Mouse (Mus musculus): ENCODE data around the gene Dmkn.
"Not testable (repeated sequence)": the region's sequence is repeated elsewhere in the genome, so short reads cannot be mapped to it uniquely, and the experiment has no call there.

The Dmkn gene

GRCm38 (mm10) chr7:30820854-30821445, 57.4 kb downstream of the Dmkn start:
- no peak for DNase-seq

DNA sequence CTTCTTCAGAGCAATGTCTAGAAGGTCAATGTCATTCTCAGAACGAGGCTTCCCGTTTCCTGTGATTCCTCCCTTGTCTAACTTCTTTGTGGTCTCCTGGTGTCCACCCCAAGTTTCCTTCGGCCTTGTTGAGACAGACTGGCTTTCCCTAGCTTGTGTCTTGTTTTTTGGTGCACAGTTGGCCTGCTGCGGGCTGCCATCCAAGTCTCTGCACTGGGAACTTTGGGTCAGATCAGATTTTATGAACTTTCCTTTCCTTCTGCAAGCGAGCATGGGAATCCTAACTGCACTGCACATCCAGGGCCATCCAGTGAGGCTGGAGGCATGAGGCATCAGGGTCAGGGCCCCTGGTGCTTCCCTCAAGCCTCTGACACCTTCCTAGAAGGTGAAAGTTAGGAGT, 58.0 kb downstream of the Dmkn start:
- no peak for DNase-seq

DNA sequence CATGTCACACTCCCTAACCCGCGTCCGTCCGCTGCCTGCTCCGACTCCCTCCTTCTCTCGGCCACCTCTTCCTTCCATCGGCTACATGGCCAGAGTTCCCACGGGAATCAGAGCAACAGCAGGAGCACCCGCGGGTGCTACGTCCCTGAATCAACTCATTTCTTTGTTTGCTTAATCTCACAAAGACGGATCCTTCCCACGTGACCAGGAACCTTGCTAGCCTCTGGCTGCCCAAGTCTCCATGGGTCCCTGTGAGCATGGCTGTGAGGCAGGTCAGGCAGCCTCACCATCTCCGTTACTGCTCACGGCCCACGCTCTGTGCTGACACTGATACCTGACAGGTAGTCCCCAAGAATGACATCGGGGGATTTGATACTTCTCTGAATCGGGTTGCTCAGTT, 60.1 kb downstream of the Dmkn start, which contains the start of gene Ffar2:
Ffar2 (minus strand) TSS at position 101 of the 400 bp plus-strand sequence.
- DNase-seq: no peak

DNA sequence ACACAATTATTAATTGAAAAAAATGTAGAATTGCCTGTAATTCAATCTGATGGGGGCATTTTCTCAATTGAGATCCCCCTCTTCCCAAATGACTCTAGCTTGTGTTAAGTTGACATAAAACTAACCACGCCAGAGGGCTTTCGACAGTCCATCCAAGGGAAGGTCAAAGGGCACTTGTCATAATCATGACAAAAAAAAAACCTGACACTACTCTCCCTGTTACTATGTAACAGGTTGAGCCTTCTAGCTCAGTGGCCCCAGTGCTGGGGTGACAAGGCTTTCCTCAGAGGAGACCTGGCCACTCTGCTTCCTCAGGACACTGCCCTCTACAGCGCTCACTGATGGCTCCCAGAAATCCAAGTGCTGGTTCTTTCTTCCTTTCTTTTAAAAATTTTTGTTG, 60.8 kb downstream of the Dmkn start:
- DNase-seq: no peak

- no peak for DNase-seq
Measured at GRCm38 (mm10) chr7:30826660-30827059, 63.1 kb downstream of the Dmkn start.

DNA sequence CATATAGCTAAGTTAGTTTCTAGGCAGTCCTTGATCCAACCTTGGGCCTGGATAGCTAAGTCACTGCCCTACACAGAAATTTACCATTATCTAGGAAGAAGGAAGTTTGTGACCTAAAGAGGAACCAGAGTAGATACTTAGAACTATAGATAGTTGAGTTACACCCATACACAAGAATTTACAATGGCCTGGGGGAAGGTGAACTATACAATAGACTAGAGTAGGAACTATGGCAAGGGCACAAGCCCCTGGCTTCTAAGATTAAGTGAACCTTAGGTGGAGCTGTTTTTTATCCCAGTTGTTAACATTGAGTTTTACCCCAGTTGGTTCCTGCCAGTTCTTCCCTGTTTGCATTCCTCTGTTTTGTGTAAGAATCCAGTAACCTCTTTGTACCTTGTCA, 65.3 kb downstream of the Dmkn start:
- not testable (repeated sequence) for DNase-seq

DNA sequence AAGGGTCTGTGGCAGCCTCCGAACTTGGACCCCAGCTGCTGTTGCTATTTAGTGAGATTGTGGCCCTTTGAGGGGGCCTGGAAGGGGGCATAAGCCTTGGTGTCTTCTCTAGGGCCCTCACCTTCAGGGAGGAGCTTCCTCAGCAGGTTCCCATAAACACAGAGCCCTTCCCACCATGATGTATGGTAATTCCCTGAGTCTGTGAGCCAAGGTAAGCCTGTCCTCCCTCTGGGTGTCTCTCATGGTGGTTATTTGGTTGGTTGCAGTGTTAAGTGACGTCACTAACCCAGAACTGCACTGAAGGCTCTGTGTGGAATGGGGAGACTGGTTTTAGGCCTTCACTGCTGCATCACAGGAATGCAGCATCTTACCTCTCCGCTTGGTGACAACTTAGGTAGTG, 65.9 kb downstream of the Dmkn start:
- no peak for DNase-seq
